Mouse (Mus musculus): ENCODE data around the gene Tarm1. TPM values are rescaled to one million over a fixed set of nuclear protein-coding genes. Genes with fewer than 3 reads are reported as not detected.

Tarm1 gene
- polyA plus RNA-seq, 1 experiment from 2014 or later = not detected

DNA sequence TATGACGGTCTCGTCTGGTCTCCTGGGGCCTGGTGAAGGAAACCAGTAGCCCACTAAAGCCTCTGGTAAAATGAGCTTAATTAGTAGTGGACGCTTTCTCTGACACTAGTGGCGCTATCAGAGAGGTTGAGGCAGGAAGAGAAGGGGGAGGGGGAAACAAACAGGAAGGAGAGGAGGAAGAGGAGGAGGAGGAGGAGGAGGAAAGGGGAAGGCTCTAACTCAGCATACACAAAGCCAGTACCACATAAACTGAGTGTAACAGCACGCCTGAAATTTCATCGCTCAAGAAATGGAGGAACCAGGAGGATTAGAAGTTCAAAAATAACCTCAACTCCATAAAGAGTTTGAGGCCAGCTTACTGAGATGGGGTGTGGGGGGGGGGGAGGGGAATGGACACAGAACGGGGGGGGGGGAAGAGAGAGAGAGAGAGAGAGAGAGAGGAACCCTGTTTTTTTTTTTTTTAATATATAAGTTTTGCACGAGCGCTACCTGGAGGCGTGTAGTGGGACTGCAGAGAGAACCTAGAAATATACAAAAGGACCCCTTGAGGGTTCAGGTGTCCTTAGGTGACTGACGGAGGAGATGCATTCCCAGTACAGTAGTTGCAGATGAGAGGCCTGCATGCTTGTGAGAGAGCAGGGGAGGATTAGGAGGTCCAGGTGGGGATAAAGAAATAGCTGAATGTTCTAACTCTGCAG, 48.8 kb downstream of the Tarm1 start:
- 53% methylated on average over 11 of the region's 11 CpGs for WGBS
- Histone ChIP-seq H3K27ac (replicated peaks) (no peak overlapping the region), H3K27me3 (replicated peaks; ENCODE audit: low read depth, poor library complexity, severe bottlenecking) (no peaks in the 10 kb centered on the region), H3K4me3 (no peak overlapping the region), H3K4me1 (no peaks in the 10 kb centered on the region), H3K9me3 (no peaks in the 10 kb centered on the region), H3K36me3 (replicated peaks) (no peaks in the 10 kb centered on the region)
- no peak for DNase-seq (ENCODE audit: low spot score)

DNA sequence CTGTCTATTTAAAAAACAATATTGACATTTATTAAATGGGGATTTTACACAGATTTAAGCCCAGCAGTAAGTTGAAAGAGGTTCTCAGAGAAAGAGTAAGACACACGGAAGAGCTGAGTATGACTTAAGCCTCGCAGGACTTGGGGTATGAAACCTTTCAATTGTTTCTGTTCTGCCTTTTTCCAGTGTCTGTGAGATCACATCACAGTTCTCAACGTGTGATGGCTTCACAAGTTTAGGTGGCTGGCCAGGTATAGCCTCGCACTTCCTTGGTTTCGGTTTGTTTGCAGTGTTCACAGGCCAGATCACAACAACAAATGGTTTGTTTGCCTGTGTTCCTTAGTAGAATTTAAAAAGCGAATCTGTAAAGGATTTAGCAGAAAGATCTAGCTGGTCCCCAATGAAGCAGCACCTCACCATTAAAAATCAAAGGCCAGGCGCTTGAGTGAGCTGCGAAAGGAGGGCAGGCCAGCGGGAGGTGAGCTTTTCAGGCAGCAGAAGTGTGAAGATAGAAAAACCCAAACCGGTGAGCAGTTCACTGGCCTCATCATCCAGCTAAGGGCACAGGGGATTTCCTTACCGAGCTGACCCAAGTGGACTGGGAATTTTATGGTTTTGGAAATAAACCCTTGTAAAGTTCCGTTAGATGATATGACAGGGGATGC, 49.5 kb downstream of the Tarm1 start:
- Histone ChIP-seq H3K4me3 (no peak overlapping the region), H3K27me3 (replicated peaks; ENCODE audit: low read depth, poor library complexity, severe bottlenecking) (no peaks in the 10 kb centered on the region), H3K27ac (replicated peaks) (no peak overlapping the region), H3K36me3 (replicated peaks) (no peaks in the 10 kb centered on the region), H3K4me1 (no peaks in the 10 kb centered on the region), H3K9me3 (no peaks in the 10 kb centered on the region)
- DNase-seq (ENCODE audit: low spot score) = no peak
- 62% methylated on average over 12 of the region's 12 CpGs for WGBS

DNA sequence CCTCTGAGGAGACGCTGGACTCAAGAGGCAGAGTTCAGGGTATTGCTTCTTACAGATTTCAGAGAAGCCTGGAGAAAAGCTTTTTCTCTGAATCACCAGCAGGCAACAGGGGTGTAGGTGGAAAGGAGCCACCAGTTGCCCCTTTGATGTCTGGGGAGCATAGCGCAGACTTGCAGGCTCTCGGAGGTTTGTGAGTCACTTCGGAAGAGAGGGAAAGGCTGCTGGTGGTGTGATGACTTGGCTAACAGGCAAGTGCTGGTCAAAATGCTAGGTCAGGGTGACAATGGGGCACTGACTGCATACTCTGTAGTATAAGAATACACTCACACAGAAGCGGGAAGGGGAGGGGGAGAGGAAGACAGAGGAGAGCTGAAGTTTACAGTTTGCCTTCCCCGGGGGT, 51.3 kb downstream of the Tarm1 start:
- Histone ChIP-seq H3K27me3 (replicated peaks; ENCODE audit: low read depth, poor library complexity, severe bottlenecking) (no peaks in the 10 kb centered on the region), H3K9me3 (no peaks in the 10 kb centered on the region), H3K27ac (replicated peaks) (no peak overlapping the region), H3K36me3 (replicated peaks) (no peaks in the 10 kb centered on the region), H3K4me3 (no peak overlapping the region), H3K4me1 (no peaks in the 10 kb centered on the region)
- DNase-seq (ENCODE audit: low spot score) = no peak
- 53% methylated on average over 6 of the region's 6 CpGs for WGBS

DNA sequence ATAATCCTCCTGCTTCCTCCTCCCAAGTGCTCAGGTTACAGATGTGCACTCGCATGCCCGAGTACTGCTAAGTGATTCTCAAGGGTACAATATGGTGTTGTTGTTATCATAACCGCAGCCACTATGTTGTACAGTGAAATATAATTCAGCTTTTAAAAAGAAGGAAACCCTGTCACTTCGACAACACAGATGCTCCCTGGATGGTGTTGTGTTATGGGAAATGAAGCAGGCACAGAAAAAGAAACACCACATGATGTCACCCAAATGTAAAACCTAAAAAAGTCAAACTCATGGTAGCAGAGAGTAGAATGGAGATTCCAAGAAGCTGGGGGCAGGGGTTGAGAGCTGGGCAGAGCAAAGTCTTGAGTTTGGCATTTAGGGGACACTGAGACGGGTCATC, 51.8 kb downstream of the Tarm1 start:
- H3K9me3 ChIP-seq = no peaks in the 10 kb centered on the region
- H3K27me3 ChIP-seq (replicated peaks; ENCODE audit: low read depth, poor library complexity, severe bottlenecking) = no peaks in the 10 kb centered on the region
- H3K27ac ChIP-seq (replicated peaks) = no peak overlapping the region
- 63% methylated on average over 5 of the region's 5 CpGs for WGBS
- no peak overlapping the region for H3K4me3 ChIP-seq
- DNase-seq (ENCODE audit: low spot score) = no peak
- H3K36me3 ChIP-seq (replicated peaks) = no peaks in the 10 kb centered on the region
- H3K4me1 ChIP-seq = no peaks in the 10 kb centered on the region

DNA sequence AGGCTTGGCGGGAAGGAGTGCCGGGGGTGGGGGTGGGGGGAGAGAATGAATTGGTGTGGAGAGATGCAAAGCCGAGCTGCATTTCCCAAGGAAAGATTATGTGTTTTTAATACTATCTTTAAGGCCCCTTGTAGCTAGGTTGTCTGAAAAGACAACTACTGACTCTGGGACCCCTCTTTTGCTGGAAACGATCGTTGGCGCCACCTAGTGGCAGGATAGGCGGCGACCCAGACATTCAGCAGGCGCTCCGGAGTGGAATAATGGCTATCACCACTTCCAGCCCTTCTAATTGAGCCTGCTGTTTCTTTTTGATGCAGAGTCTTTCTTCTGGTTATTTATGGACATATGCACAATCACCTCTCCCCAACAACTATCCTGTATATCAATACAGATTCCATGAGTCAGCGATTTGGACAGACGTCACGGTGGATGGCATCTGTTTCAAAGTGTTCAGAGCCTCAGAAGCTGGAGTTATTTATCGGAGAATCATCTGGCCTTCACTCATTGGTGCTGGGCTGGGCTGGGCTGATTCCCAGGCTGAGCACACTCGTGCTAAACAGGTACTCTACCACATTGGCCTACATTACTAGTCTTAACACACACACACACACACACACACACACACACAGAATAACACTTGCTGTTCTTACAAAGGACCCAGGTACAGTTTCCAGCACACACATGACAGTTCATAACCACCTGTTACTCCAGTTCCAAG, 53.5 kb downstream of the Tarm1 start:
- H3K27me3 ChIP-seq (replicated peaks; ENCODE audit: low read depth, poor library complexity, severe bottlenecking) = no peaks in the 10 kb centered on the region
- no peak overlapping the region for H3K27ac ChIP-seq (replicated peaks)
- no peak overlapping the region for H3K4me3 ChIP-seq
- no peaks in the 10 kb centered on the region for H3K36me3 ChIP-seq (replicated peaks)
- WGBS = 22% methylated on average over 15 of the region's 15 CpGs
- H3K4me1 ChIP-seq = no peaks in the 10 kb centered on the region
- peak; percentile 85 for DNase-seq (ENCODE audit: low spot score)
- H3K9me3 ChIP-seq = no peaks in the 10 kb centered on the region

DNA sequence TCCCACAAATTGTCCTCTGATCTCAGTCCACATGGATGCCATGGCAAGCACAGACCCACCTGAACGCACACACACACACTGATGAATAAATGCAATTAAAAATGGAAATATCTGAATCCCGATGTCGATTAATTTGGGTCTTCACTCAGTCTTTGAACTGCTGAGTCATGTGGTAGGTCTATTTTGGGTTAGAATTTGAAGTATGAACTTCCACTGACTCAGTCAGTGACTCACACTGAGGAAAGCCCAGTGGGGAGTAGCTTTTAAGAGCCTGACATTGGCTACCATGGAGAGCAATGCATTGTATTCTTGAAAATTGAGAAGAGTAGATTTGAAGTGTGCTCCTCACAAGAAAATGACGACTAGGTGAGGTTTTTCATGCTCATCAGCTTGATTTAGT, 55.4 kb downstream of the Tarm1 start:
- H3K4me1 ChIP-seq = no peaks in the 10 kb centered on the region
- H3K9me3 ChIP-seq = no peaks in the 10 kb centered on the region
- no peak overlapping the region for H3K27ac ChIP-seq (replicated peaks)
- DNase-seq (ENCODE audit: low spot score) = no peak
- WGBS = 78% methylated on average over 4 of the region's 4 CpGs
- H3K36me3 ChIP-seq (replicated peaks) = no peaks in the 10 kb centered on the region
- no peak overlapping the region for H3K4me3 ChIP-seq
- H3K27me3 ChIP-seq (replicated peaks; ENCODE audit: low read depth, poor library complexity, severe bottlenecking) = no peaks in the 10 kb centered on the region

DNA sequence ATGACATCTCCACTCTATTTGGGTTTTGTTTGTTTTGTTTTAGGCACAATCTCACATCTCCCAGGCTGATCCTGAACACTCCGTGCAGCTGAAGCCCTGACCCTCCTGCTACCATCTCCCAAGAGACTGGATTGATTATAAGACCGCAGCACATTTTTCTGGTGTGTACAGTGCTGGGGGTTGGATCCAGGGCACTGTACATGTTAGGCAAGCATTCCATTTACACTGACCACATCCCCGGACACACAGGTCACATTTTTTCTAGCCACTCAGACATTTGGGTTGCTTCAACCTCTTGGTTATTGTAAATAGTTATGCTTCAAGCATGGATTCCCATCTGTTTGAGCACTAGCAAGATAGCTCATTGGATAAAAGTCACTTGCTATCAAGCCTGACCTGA, 55.8 kb downstream of the Tarm1 start:
- no peak for DNase-seq (ENCODE audit: low spot score)
- Histone ChIP-seq H3K9me3 (no peaks in the 10 kb centered on the region), H3K27ac (replicated peaks) (no peak overlapping the region), H3K36me3 (replicated peaks) (no peaks in the 10 kb centered on the region), H3K4me1 (no peaks in the 10 kb centered on the region), H3K27me3 (replicated peaks; ENCODE audit: low read depth, poor library complexity, severe bottlenecking) (no peaks in the 10 kb centered on the region), H3K4me3 (no peak overlapping the region)
- WGBS = 81% methylated on average over 3 of the region's 3 CpGs

DNA sequence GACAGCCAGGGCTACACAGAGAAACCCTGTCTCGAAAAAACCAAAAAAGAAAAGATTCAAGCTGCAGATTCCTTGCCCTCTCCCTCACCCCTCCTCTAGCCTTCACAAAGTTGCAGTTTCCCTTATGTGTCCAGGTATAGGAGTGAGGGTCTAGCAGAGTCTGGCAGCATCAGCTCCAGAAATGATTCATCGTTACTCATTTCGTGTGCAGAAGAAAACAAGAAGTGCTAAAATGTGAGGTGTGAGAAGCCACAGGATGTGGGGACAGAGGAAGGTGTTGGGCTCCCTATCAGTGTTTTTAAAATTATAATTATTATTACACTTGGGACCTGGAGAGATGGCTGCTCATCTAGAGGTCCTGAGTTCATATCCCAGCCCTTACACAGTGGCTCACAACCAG, 57.7 kb downstream of the Tarm1 start:
- Histone ChIP-seq H3K36me3 (replicated peaks) (no peaks in the 10 kb centered on the region), H3K4me3 (no peak overlapping the region), H3K27ac (replicated peaks) (no peak overlapping the region), H3K4me1 (no peaks in the 10 kb centered on the region), H3K27me3 (replicated peaks; ENCODE audit: low read depth, poor library complexity, severe bottlenecking) (no peaks in the 10 kb centered on the region), H3K9me3 (no peaks in the 10 kb centered on the region)
- no peak for DNase-seq (ENCODE audit: low spot score)
- 88% methylated on average over 3 of the region's 3 CpGs for WGBS

DNA sequence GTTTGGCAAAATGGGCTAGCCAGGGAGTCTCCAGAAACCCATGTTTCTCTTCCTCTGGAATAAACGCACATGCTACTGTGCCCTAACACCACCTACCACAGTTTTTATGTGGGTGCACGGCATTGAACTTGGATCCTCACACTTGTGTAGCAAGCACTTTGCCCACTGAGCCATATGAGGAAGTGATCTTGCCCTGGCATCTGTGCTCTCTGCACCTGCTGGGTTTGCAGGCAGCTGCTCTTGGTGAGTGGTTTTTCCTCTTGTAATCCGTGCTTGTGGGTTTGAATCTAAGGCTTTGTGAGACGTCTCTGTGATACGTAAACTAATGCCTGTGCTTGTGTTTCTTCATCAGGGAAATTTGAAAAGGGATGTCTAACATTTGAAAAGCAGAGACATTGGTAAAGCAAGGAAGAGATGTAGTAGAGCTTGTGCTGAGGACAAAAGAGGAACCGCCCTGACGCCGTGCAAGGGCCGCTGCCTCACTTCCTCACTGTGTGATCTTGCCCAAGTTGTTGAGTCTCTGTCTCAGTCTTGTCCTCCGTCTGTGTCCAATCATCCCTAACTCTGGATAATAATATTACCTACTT, 59.9 kb downstream of the Tarm1 start:
- DNase-seq (ENCODE audit: low spot score) = no peak
- 86% methylated on average over 10 of the region's 10 CpGs for WGBS
- H3K36me3 ChIP-seq (replicated peaks) = no peaks in the 10 kb centered on the region
- H3K27me3 ChIP-seq (replicated peaks; ENCODE audit: low read depth, poor library complexity, severe bottlenecking) = no peaks in the 10 kb centered on the region
- no peak overlapping the region for H3K27ac ChIP-seq (replicated peaks)
- H3K4me3 ChIP-seq = no peak overlapping the region
- H3K9me3 ChIP-seq = no peaks in the 10 kb centered on the region
- H3K4me1 ChIP-seq = no peaks in the 10 kb centered on the region

DNA sequence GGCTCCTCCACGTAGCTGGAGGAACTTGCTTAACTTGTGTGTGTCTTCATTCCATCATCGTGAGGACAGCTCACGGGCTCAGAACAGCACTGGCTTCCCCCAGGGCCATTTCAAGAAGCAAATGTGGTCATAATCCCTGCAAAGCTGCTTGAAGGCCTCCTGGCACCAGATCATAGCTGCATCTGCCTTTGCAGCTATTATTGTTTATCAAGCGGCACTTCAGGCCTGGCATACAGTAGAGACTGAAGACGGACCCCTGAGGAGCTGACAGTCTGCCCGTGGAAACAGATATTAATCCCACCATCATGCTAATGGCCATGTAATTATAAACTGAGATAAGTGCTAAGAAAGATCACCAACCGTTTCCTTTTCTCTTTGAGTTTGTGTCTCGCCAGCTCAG, 61.9 kb downstream of the Tarm1 start:
- DNase-seq (ENCODE audit: low spot score) = no peak
- Histone ChIP-seq H3K9me3 (no peaks in the 10 kb centered on the region), H3K4me1 (no peaks in the 10 kb centered on the region), H3K27ac (replicated peaks) (no peak overlapping the region), H3K4me3 (no peak overlapping the region), H3K27me3 (replicated peaks; ENCODE audit: low read depth, poor library complexity, severe bottlenecking) (no peaks in the 10 kb centered on the region), H3K36me3 (replicated peaks) (no peaks in the 10 kb centered on the region)
- WGBS = 84% methylated on average over 8 of the region's 8 CpGs

DNA sequence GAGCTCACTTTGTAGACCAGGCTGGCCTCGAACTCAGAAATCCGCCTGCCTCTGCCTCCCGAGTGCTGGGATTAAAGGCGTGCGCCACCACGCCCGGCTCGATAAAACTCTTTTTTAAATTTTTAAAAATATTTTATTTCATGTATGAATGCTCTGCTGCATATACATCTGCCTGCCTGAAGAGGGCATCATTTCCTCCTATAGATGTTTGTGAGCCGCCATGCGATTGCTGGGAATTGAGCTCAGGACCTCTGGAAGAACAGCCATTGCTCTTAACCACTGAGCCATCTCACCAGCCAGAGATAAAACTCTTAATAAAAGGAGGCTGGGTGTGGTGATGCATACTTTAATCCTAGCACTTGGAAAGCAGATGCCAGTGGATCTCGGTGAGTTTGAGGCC, 62.4 kb downstream of the Tarm1 start:
- no peak for DNase-seq (ENCODE audit: low spot score)
- H3K4me1 ChIP-seq = no peaks in the 10 kb centered on the region
- H3K27me3 ChIP-seq (replicated peaks; ENCODE audit: low read depth, poor library complexity, severe bottlenecking) = no peaks in the 10 kb centered on the region
- no peak overlapping the region for H3K27ac ChIP-seq (replicated peaks)
- no peaks in the 10 kb centered on the region for H3K36me3 ChIP-seq (replicated peaks)
- no peak overlapping the region for H3K4me3 ChIP-seq
- no peaks in the 10 kb centered on the region for H3K9me3 ChIP-seq
- 88% methylated on average over 11 of the region's 11 CpGs for WGBS

DNA sequence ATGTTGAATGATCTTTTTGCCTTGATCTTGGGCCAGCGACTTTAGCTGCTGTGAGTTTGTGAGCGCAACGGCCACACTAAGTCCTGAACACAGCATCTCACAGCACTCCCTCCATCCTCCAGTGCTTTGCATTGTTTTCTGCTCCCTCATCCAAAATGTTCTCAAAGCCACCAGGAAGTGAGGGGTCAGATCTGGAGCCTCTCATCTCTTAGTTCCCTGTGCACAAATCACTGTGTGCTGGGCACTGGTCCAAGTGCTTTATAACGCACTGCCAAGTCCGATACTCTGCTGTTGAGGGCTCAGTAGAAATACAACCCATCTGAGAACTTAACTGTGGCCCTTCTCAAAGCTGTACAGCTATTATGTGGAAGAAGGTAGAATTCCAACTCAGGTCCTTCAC, 64.5 kb downstream of the Tarm1 start:
- H3K27me3 ChIP-seq (replicated peaks; ENCODE audit: low read depth, poor library complexity, severe bottlenecking) = no peaks in the 10 kb centered on the region
- H3K9me3 ChIP-seq = no peaks in the 10 kb centered on the region
- no peak for DNase-seq (ENCODE audit: low spot score)
- no peaks in the 10 kb centered on the region for H3K36me3 ChIP-seq (replicated peaks)
- WGBS = 80% methylated on average over 5 of the region's 5 CpGs
- H3K4me3 ChIP-seq = no peak overlapping the region
- H3K4me1 ChIP-seq = no peaks in the 10 kb centered on the region
- no peak overlapping the region for H3K27ac ChIP-seq (replicated peaks)
